Mouse (Mus musculus): ENCODE results near the gene Tlr12.
A peak's percentile ranks its signal among the peaks of the same experiment; 100 is the strongest.
"Not testable (repeated sequence)": the region's sequence is repeated elsewhere in the genome, so short reads cannot be mapped to it uniquely, and the experiment has no call there.

The Tlr12 gene

GRCm38 (mm10) chr4:128618246-128618911, at the start of gene Tlr12:
Gene Tlr12 (minus strand): TSS chr4:128618619.
- DNase-seq = peak; percentile 43 to 60

- DNase-seq = not testable (repeated sequence)
These were observed 48.8 kb upstream of the Tlr12 start for GRCm38 (mm10) chr4:128667195-128667594.

- not testable (repeated sequence) for DNase-seq
These were observed 47.9 kb upstream of the Tlr12 start for GRCm38 (mm10) chr4:128666362-128666761.

GRCm38 (mm10) chr4:128664002-128664401, 45.6 kb upstream of the Tlr12 start:
- peak; percentile 38 to 43 for DNase-seq

DNA sequence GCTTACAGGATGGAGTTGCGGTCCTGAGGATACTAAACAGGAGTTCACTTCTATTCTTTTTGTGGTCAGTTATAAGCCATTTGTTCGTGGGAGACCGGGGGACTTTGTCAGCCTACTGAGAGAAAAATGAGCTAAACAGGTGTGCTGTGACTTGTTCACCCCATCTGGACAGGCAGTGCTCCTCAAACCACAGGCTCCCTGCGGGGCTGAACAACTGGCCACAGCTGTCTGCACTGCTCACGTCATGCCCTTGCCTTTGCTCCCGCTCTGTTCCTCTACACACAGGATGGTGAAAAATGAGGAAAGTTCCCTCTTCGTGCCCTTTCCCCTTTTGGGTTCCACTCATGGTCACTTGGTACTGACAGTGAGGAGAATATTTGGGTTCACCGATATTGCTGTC, 42.6 kb upstream of the Tlr12 start:
- DNase-seq = no peak

- DNase-seq = no peak
These were observed 41.8 kb upstream of the Tlr12 start for GRCm38 (mm10) chr4:128660196-128660595.

DNA sequence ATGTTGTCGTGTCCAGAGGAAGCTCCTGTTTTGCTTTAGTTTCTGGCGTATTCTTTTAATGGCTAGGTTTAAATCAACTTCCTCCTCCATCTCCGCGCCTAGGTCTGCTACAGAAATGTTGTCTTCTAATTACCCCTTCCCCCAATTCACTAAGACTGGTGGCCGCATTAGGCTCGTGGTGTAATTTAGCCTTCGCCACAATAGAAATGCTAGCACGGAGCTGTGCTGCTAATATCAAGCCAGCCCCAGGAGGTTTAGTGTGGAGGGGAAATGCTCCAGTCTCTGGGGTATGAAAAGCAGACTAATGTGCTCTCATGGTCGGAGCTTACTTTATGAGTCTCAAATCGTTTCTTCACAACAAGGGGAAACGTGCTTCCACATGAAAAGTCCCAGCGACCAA, 37.0 kb upstream of the Tlr12 start:
- no peak for DNase-seq

DNA sequence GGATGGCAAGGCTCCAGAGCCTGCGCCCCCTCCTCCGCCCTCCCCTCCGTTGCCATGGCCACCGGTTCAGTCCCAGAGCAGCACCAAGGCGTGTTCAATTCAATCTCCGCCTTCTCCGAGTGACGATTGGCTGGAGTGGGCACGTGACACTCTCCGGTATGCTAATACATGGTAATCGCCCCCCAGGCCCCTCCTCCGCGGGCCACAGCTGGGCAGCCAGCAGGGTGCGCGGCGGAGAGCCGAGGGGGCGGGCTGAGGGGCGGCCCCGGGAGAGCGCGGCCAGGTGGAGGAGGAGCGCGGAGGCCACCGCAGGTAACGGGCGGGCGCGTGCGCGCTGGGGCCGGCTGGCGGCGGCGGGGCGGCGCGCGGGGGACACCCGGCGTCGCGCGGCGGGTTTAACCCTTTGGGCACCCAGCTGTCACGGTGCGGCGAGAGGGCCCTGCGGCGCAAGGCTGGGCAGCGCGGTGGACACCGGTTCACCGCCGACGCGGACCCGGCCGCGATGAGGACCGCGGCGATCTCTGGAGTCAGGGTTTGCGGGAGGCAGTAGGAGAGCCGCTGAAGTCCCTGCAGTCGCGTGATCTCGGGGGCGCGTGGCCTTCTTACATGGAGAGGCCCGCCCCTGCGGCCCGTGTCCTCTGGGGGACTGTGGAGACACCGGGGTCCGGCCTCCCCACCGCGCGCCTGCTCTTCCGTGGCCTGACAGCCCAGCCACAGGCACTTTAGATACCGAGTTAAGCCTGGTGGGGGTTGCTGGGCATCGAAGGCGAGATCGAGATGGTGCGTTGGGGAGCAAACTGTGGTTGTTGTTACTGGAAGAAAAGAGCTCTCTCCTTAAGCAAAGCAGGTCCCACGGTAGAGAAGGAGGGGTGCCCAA, 36.3 kb upstream of the Tlr12 start, which contains the start of gene Phc2:
Gene Phc2 (plus strand): TSS at position 198 of the 877 bp plus-strand sequence.
- peak; percentile 96 to 97 for DNase-seq

DNA sequence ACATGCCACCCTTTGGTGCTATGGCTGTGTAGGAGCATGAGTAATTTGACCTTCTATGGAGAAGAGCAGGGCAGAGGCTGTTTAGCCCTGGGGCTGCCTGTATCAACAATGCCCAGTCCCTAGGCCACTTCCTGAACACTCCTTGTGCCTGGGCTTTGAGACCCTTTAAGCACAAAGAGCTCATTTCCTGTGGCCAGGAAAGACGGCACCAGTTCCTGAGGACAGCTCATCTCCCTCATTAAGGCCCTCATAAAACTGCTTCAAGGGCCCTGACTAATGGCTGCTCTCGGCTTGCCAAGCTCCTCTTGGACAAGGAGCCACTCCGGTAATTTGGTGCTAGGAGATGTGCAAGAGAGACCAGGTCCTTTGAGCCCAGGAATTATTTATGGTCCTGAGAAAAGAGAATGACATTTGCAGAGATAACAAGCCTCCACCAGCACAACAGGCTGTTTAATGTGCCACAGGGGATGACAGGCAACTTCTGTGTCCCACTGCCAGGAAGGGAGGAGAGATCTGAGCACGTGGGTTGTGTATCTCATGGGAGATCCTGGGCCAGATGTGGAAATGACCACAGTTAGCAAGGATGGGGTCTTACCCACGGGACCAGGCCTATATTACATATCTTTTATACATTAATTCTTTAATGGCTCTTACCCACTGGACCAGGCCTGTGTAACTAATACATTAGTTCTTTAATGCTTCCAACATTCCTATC, 34.3 kb upstream of the Tlr12 start:
- DNase-seq = no peak

DNA sequence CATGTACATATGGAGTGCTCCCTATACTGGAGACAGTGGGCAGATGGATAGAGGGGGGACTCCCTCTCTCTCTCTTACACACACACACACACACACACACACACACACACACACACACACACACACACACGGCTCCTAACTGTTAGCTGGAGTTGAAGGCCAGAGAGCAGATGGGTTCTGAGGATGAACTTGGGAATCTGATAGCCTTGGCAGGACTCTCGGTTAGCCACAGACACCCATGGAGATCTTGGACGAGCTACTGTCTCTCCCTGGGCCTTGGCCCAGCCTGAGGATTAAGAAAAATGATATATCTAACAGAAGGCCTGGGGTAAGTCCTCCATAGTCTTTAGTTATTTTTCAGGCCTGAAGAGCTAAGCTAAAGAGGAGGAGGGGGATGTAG, 33.1 kb upstream of the Tlr12 start:
- no peak for DNase-seq

DNA sequence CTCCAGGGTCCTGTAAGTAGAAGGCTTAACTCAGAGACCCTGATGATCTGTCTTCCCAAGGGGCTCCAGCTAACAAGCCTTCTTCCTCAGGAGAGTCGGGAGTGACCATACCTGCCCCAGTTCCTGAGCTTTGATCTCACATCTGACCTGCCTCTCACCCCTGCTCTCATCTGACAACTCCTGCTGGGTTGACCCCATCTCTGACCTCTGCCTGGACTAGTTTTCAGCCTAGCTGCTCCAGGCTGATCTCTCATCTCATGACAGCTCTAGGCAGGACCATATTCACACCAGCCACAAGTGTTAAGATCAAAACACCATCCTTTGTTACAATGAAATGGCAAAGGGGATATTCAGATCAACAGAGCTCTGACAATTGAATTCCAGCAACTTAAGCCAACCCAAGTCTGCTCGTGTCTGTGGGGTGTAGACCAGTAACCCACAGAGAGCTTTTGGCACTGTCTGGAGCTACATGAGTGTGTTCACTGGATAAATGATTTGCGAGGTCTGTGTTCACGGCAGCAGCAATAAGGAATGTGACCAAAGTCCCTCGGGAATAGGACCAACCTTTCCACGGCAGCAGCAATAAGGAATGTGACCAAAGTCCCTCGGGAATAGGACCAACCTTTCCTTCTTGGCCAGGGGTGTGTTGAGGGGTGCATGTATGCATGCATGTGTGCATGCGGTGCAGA, 30.3 kb upstream of the Tlr12 start:
- no peak for DNase-seq

GRCm38 (mm10) chr4:128646762-128647161, 28.3 kb upstream of the Tlr12 start:
- no peak for DNase-seq

GRCm38 (mm10) chr4:128645896-128646295, 27.5 kb upstream of the Tlr12 start:
- DNase-seq = no peak

DNA sequence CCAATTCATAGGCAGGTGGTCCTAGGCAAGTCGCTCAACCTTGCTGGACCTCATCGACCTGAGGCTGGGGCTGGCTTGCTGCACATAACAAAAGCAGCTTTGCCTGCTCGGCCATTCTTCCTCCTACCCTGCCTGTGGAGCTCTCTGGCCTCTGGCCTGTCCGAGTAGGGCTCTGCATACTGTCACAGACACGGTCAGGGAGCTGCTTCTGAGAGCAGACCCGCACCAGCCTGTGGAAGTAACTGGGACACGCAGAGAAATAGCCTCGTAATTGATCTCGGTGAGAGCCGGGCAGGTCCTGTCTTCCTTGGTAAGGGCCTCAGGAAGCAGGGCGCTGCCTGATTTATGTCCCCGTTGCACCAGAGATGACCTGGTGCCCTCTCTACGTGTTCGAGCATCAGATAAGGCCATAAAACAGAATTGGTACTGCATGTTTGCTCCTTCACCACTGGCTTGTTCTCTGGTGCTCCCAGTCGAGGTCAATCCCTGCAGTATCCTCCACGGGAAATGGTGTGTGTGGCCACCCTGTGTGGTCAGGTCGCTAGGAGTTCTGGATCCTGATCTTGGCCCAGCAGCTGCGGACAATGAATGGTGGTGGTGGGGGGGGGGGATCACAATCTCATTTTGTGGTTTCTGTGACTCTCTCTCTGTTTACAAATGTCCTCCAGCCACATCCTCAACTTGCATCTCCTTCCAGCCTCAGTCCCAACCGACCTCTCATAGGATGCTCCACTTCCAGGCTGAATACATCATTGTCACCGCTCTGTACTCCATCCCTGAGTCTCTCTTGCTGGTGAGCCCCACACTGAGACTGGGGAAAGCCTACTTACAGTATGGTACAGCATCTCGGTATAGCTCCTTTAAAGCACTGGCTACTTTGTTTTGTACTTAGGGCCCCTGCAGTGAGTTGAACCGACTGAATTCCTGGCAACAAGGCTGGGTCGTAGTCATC, 23.6 kb upstream of the Tlr12 start:
- no peak for DNase-seq

GRCm38 (mm10) chr4:128638265-128638923, 20.0 kb upstream of the Tlr12 start:
- no peak for DNase-seq

- DNase-seq = no peak
These were observed 18.8 kb upstream of the Tlr12 start for GRCm38 (mm10) chr4:128637250-128637649.

DNA sequence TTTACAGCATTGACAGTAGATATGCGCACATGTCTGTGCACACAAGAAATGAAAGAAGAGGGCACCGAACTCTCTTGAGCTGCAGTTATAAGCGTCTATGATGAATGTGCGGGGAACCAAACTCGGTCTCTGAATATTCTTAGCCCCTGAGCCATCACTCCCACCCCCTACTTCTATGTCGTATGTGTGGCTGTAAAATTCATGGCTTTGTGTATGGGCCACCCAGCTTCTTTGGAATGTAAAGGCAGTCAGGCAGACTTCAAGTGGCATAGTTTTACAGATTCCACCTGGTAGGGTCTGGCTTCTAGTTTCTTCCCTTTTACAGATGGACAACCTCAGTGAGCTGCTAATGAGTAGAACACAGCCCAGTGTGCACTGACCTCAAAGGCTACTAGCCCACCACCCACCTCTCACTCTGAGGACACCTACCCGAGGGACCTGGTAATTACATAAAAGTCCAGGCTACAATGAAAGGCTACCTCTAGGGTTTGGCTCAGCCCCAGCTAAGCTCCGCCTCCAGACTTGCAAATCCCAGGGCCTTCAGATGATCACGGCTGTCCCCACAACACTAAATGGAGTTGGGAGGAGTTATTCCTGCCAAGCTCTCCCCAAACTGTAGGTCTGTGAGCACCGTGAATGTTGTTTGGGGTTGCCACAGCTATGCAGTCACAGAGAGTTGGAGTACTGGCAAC, 17.6 kb upstream of the Tlr12 start:
- no peak for DNase-seq

GRCm38 (mm10) chr4:128635451-128635850, 17.0 kb upstream of the Tlr12 start:
- no peak for DNase-seq

- no peak for DNase-seq
These were observed 2.7 kb upstream of the Tlr12 start for GRCm38 (mm10) chr4:128621109-128621508.

DNA sequence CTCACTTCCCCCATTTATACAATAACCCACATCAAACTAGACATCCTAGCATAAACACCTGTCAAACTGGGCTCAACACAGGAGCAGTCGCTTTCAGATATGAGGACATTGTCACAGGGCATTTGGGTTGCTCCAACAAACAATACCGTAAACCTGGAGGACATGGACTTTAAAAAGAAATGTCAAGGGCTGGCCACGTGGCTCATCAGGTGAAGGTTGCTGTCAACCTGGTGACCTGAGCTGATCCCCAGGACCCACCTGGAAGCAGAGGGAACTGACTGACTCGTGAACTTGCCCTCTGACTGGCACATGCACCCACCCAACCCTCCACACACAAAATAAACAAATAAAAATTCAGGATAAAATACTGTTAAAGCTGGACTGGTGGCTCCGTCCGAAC, 2.2 kb upstream of the Tlr12 start:
- no peak for DNase-seq

All from B cell, adult 2 months (primary cell).